Mouse (Mus musculus): ENCODE measurements around the gene Dpep3.

The Dpep3 gene

GRCm38 (mm10) chr8:105936866-105937475 lies 42.3 kb downstream of the Dpep3 start:
- in situ Hi-C loops (cut with MboI, MseI) = loop anchor here (10.0 kb wide), 1 partner anchor 52 kb away; the partner anchor contains the start of gene Edc4

GRCm38 (mm10) chr8:105935863-105936603 lies 43.2 kb downstream of the Dpep3 start:
- in situ Hi-C loops (cut with MboI, MseI) = loop anchor here (10.0 kb wide), 1 partner anchor 51 kb away; the partner anchor contains the start of gene Edc4

GRCm38 (mm10) chr8:105935105-105935504 lies 44.1 kb downstream of the Dpep3 start:
- in situ Hi-C loops (cut with MboI, MseI) = loop anchor here (10.0 kb wide), 1 partner anchor 50 kb away; the partner anchor contains the start of gene Edc4

- in situ Hi-C loops (cut with MboI, MseI) = loop anchor here (10.0 kb wide), 1 partner anchor 49 kb away; the partner anchor contains the start of gene Edc4
Measured at GRCm38 (mm10) chr8:105933762-105934161, 45.5 kb downstream of the Dpep3 start, which contains the start of gene Ctrl. Gene Ctrl (minus strand): TSS chr8:105933862.

- in situ Hi-C loops (cut with MboI, MseI) = loop anchor here (10.0 kb wide), 1 partner anchor 48 kb away; the partner anchor contains the start of gene Edc4
Measured at GRCm38 (mm10) chr8:105932525-105932924, 46.7 kb downstream of the Dpep3 start.

GRCm38 (mm10) chr8:105931271-105931670 lies 48.0 kb downstream of the Dpep3 start:
- in situ Hi-C loops (cut with MboI, MseI) = loop anchor here (10.0 kb wide), 1 partner anchor 46 kb away; the partner anchor contains the start of gene Edc4

GRCm38 (mm10) chr8:105930602-105931001 lies 48.6 kb downstream of the Dpep3 start:
- in situ Hi-C loops (cut with MboI, MseI) = loop anchor here (10.0 kb wide), 1 partner anchor 46 kb away; the partner anchor contains the start of gene Edc4

- in situ Hi-C loops (cut with MboI, MseI) = loop anchor here (5.0 to 10.0 kb wide), 2 partner anchors 213 to 1460 kb away; no protein-coding TSS in a partner anchor
Measured at GRCm38 (mm10) chr8:105925123-105925522, 54.1 kb downstream of the Dpep3 start.

Measured in regulatory T cell (primary cell).